Mouse (Mus musculus) thymus, postnatal 25 days (tissue): ENCODE results near the gene Zfp799.
"Not testable (repeated sequence)": the region's sequence is repeated elsewhere in the genome, so short reads cannot be mapped to it uniquely, and the experiment has no call there.

Source experiments
- DNase-seq: peaks from one replicate; pipeline ENCODE4 v3.0.0; 2022

The Zfp799 gene

GRCm38 (mm10) chr17:32829540-32830417 is at the start of gene Zfp799:
Gene Zfp799 (minus strand): TSS chr17:32830261.
- peak; percentile 71 for DNase-seq

GRCm38 (mm10) chr17:32878773-32879172 is 48.7 kb upstream of the Zfp799 start:
- DNase-seq: no peak

- no peak for DNase-seq
Observed at GRCm38 (mm10) chr17:32877471-32878171, 47.6 kb upstream of the Zfp799 start.

GRCm38 (mm10) chr17:32872696-32873095 is 42.6 kb upstream of the Zfp799 start:
- no peak for DNase-seq

- DNase-seq: no peak
Observed at GRCm38 (mm10) chr17:32872091-32872490, 42.0 kb upstream of the Zfp799 start.

GRCm38 (mm10) chr17:32871483-32871882 is 41.4 kb upstream of the Zfp799 start:
- DNase-seq: no peak

GRCm38 (mm10) chr17:32867266-32867665 is 37.2 kb upstream of the Zfp799 start:
- DNase-seq: not testable (repeated sequence)

- not testable (repeated sequence) for DNase-seq
Observed at GRCm38 (mm10) chr17:32856713-32857112, 26.7 kb upstream of the Zfp799 start.

GRCm38 (mm10) chr17:32851581-32851980 is 21.5 kb upstream of the Zfp799 start:
- DNase-seq: no peak

GRCm38 (mm10) chr17:32841388-32841787 is 11.3 kb upstream of the Zfp799 start:
- no peak for DNase-seq

GRCm38 (mm10) chr17:32839083-32839802 is 9.2 kb upstream of the Zfp799 start:
- no peak for DNase-seq

GRCm38 (mm10) chr17:32830418-32830782 is 339 bp upstream of the Zfp799 start:
- DNase-seq: no peak

- DNase-seq: no peak
Observed at GRCm38 (mm10) chr17:32816074-32816784, 13.8 kb downstream of the Zfp799 start.

GRCm38 (mm10) chr17:32814136-32814535 is 15.9 kb downstream of the Zfp799 start:
- no peak for DNase-seq

GRCm38 (mm10) chr17:32810648-32811047 is 19.4 kb downstream of the Zfp799 start:
- no peak for DNase-seq

- no peak for DNase-seq
Observed at GRCm38 (mm10) chr17:32809544-32810374, 20.3 kb downstream of the Zfp799 start, which contains the start of gene Zfp811. Gene Zfp811 (minus strand): TSS chr17:32809931.

- no peak for DNase-seq
Observed at GRCm38 (mm10) chr17:32808921-32809320, 21.1 kb downstream of the Zfp799 start.

- no peak for DNase-seq
Observed at GRCm38 (mm10) chr17:32789244-32789643, 40.8 kb downstream of the Zfp799 start.

GRCm38 (mm10) chr17:32788576-32788975 is 41.5 kb downstream of the Zfp799 start:
- DNase-seq: no peak

GRCm38 (mm10) chr17:32788094-32788559 is 41.9 kb downstream of the Zfp799 start, which contains the start of gene Zfp871:
Gene Zfp871 (minus strand): TSS chr17:32788287.
- peak; percentile 84 for DNase-seq

GRCm38 (mm10) chr17:32787436-32788093 is 42.5 kb downstream of the Zfp799 start:
- no peak for DNase-seq
